Mouse (Mus musculus) midbrain, embryonic 10.5 days (tissue): ENCODE measurements around the gene Mapk12. TPM values are rescaled to one million over a fixed set of nuclear protein-coding genes. Genes with fewer than 3 reads are reported as not detected.

ENCODE experiments used
- DNase-seq: peaks from one replicate; pipeline ENCODE4 v3.0.0-alpha.2; 2017; ENCODE audit warnings: low spot score
- H3K27ac ChIP-seq: fragments of 300-500 bp; sonication (generic); replicated peaks from 2 replicates; pipeline ENCODE4 v1.5.1; 2016; ENCODE audit warnings: mild to moderate bottlenecking
- H3K27me3 ChIP-seq: fragments of 300-500 bp; sonication (generic); 2 replicates; pipeline ENCODE4 v1.6.1; 2016; ENCODE audit warnings: low read depth, mild to moderate bottlenecking; ENCODE audit not compliant: poor library complexity, severe bottlenecking
- H3K36me3 ChIP-seq: fragments of 300-500 bp; sonication (generic); 2 replicates; pipeline ENCODE4 v1.6.1; 2016; ENCODE audit warnings: mild to moderate bottlenecking, moderate library complexity
- H3K4me1 ChIP-seq: fragments of 300-500 bp; sonication (generic); 2 replicates; pipeline ENCODE4 v1.6.1; 2016
- H3K4me3 ChIP-seq: fragments of 300-500 bp; sonication (generic); 2 replicates; pipeline ENCODE4 v1.5.1; 2016; ENCODE audit warnings: mild to moderate bottlenecking, moderate library complexity
- H3K9me3 ChIP-seq: fragments of 300-500 bp; sonication (generic); replicated peaks from 2 replicates; pipeline ENCODE4 v1.6.1; 2016; ENCODE audit warnings: mild to moderate bottlenecking
- whole genome bisulfite sequencing: fragments of 180-500 bp; shearing (Covaris S2); methylation state at CpG from one replicate; pipeline ENCODE4 v1.1.7; 2016; 5-methylcytosine and 5-hydroxymethylcytosine counted together
- polyA plus RNA-seq: library from polyadenylated mRNA; unstranded; fragments of >200 nt; fragmentation: Nextera tagmentation; extraction: Ambion mirVana; gene quantifications from 2 replicates; pipeline ENCODE4 v1.2.1, GENCODE M21; 2016

Gene Mapk12
- polyA plus RNA-seq, 1 experiment from 2014 or later, result 36.7 TPM

DNA sequence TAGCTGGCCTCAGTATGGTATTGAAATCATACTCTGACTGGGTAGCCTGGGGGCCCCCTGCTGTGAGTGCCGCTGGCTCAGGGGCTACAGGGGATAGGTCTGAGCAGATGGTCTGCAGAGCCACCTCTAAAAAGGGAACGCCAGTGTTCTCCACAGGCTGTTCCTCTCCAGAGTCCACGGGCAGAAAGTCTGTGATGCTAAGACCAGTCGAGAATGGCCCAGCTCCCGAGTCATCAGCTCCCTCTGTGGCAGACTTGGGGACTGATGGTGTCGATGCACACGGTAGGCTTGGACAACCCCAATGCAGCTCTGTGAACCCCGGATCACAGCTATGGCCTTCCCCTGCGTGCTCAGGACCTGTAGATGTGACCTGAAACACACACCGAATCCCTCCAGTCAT is 36.6 kb downstream of the Mapk12 start:
- Histone ChIP-seq H3K9me3 (no peaks in the 10 kb centered on the region), H3K27me3 (no peaks in the 10 kb centered on the region), H3K27ac (no peak overlapping the region), H3K36me3 (peaks cover 100% of the 10 kb centered on the region), H3K4me1 (peaks cover 11% of the 10 kb centered on the region), H3K4me3 (no peak overlapping the region)
- no peak for DNase-seq
- 91% methylated on average over 10 of the region's 10 CpGs for WGBS

DNA sequence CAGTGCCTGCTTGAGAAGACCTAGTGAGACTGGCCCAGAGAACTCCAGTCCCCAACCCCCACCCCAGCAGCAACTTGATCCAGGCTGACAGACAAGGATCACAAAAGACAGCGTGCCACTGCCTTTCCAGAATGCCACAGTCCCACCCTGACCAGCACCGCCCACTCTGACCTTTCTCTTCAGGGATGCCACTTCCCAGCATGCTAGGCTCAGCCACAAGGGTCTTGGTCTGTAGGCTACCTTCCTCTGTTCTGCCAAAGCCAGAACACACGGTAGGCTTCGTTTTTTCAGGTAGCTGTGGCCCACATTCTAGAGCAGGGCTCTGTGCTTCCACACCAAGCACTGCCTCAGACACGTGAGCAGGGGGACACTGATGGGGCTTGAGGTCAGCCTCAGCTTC is 37.9 kb downstream of the Mapk12 start:
- H3K27me3 ChIP-seq, result no peaks in the 10 kb centered on the region
- 60% methylated on average over 5 of the region's 5 CpGs for WGBS
- no peaks in the 10 kb centered on the region for H3K9me3 ChIP-seq
- H3K27ac ChIP-seq, result 0 out of 2 replicates have a peak overlapping the region, but pooled peaks have one; percentile 28
- peaks cover 11% of the 10 kb centered on the region for H3K4me1 ChIP-seq
- H3K36me3 ChIP-seq, result peaks cover 100% of the 10 kb centered on the region
- peak; percentile 27 for DNase-seq
- H3K4me3 ChIP-seq, result no peak overlapping the region

DNA sequence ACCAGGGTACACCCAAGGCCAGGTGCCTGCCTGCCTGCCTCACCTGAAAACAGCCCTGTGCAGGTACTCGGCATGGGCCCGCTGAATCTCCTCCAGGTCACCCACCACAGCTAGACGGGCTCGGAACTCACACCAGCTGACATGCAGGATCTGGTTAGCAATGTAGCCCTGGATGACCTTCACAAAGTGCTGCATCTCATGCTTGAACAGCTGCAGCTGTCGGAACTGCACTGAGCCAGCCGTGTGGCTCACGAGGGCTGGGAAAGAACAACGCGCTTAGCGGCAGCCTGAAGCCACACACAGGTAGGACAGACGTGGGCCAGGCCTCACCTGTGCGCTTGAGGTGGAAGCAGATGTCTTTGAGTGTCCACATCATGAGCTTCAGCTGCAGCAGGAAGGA is 39.7 kb downstream of the Mapk12 start:
- no peak for DNase-seq
- Histone ChIP-seq H3K9me3 (no peaks in the 10 kb centered on the region), H3K4me3 (peak overlapping the region; percentile 9; the same call in 1 of the 2 replicates), H3K4me1 (peaks cover 11% of the 10 kb centered on the region), H3K36me3 (peaks cover 100% of the 10 kb centered on the region), H3K27me3 (no peaks in the 10 kb centered on the region), H3K27ac (no peak overlapping the region)
- WGBS, result 96% methylated on average over 12 of the region's 12 CpGs

DNA sequence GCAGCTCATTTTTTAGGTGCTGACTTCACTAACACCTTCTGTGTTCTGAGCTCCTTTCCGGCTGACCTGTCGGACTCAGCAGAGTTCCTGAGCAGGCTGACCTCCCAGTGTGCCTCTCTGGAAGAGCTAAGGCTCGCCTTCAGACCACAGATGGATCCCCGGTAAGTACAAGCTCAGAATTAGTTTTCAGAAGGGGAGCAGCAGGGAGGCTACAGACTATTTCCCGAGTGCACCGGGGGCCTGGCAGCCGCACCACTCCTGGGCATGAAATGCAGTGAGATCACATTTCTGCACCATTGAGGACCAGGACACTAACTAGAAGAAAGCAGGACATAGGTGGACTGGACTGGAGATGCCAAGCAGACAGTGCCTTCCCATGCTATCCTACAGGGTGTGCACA is 41.9 kb downstream of the Mapk12 start:
- DNase-seq, result no peak
- Histone ChIP-seq H3K27me3 (no peaks in the 10 kb centered on the region), H3K4me1 (peaks cover 11% of the 10 kb centered on the region), H3K9me3 (no peaks in the 10 kb centered on the region), H3K4me3 (no peak overlapping the region), H3K27ac (no peak overlapping the region), H3K36me3 (peaks cover 100% of the 10 kb centered on the region)
- 91% methylated on average over 7 of the region's 7 CpGs for WGBS

DNA sequence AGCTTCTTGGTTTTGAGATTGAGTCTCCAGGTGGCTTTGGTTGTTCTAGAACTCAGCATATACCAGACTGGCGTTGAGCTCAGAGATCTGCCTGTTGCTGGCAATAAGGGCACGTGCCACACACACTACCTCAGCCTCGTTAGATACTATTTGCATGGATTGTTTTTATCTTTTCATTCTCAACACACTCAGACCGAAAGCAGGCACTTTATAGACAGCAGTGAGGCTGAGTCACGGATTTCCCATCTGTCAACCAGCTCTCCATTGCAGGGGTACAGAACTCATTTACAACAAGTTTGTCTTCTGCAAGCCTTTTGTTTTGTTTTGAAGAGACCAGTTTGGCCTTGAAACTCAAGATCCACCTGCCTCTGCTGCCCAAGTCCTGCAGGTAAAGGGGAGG is 43.1 kb downstream of the Mapk12 start:
- DNase-seq, result no peak
- H3K36me3 ChIP-seq, result peaks cover 100% of the 10 kb centered on the region
- peaks cover 6% of the 10 kb centered on the region for H3K4me1 ChIP-seq
- no peak overlapping the region for H3K27ac ChIP-seq
- no peaks in the 10 kb centered on the region for H3K9me3 ChIP-seq
- no peak overlapping the region for H3K4me3 ChIP-seq
- WGBS, result 93% methylated on average over 5 of the region's 5 CpGs
- no peaks in the 10 kb centered on the region for H3K27me3 ChIP-seq

DNA sequence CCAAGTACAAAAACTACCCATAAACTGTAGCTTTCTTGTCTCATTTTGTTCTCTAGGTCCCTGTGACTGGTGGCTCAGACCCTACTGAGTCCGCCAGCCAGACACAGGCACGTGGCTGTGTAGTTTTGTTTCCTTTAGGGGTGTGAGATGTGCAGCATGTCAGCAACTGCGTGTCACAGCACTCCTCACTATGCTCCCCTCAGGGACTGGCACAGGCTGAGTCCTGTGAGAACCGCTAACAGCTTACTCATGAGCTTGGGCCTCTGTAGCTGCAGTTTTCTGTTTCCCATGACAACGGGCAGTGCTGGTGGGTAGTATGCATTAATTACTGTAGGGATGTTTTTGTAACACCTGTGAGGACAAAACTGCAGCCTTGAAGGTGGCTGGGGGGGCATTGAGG is 48.3 kb downstream of the Mapk12 start:
- Histone ChIP-seq H3K36me3 (peaks cover 54% of the 10 kb centered on the region), H3K4me1 (peaks cover 24% of the 10 kb centered on the region), H3K9me3 (no peaks in the 10 kb centered on the region), H3K4me3 (no peak overlapping the region), H3K27ac (no peak overlapping the region), H3K27me3 (no peaks in the 10 kb centered on the region)
- no peak for DNase-seq
- WGBS, result 80% methylated on average over 5 of the region's 5 CpGs

DNA sequence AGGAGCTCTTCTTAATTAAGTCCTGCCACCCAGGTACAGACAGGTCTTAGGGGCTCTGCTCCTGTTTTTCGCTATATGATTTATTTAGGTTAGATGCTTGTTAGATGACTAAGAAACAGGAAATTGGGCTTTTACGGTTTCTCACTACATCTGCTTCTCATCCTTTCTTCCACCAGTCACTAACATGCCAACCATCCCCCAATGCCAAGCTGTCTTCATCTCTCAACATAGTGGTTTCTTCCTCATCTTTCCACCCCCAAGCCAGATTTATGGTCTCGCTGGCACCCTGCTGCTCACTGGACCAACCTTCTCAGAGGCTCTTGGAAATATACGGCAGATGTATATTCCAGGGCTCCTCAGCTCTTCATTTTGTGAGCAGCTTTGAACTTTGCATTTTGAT is 49.8 kb downstream of the Mapk12 start:
- 95% methylated on average over 4 of the region's 4 CpGs for WGBS
- peaks cover 51% of the 10 kb centered on the region for H3K36me3 ChIP-seq

DNA sequence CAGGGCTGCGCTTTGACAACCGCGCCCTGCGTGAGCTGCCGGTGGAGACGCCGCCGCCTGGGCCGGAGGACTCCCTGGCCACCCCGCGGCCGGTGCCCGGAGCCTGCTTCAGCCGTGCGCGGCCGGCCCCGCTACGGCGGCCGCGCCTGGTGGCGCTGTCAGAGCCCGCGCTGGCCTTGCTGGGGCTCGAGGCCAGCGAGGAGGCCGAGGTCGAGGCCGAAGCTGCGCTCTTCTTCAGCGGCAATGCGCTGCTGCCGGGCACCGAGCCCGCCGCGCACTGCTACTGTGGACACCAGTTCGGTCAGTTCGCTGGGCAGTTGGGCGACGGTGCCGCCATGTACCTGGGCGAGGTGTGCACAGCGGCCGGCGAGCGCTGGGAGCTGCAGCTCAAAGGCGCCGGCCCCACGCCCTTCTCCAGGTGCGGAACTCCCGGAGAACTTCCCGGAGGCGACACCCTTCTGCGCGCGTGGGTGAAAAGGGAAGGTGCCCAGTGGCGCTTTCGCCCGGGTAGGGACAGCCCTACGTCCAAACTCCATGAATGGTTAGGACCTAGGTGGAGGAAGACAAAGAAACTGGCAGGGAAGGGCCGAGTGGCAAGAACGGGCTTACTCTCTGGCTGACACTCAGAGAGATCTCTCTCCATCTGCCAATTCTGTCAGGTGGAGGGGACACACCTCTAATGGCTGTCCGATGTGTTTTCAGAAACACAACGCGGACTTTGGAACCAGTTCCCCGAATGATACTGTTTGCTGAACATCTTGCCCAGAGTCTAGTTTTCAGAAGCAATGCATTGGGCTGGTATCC is 51.1 kb downstream of the Mapk12 start:
- H3K9me3 ChIP-seq, result no peaks in the 10 kb centered on the region
- WGBS, result 4% methylated on average over 68 of the region's 68 CpGs
- H3K27me3 ChIP-seq, result no peaks in the 10 kb centered on the region
- H3K27ac ChIP-seq, result peak overlapping the region; percentile 90
- H3K36me3 ChIP-seq, result peaks cover 51% of the 10 kb centered on the region
- H3K4me3 ChIP-seq, result peak overlapping the region; percentile 76
- peaks cover 24% of the 10 kb centered on the region for H3K4me1 ChIP-seq
- no peak for DNase-seq

More for the DNA sequence above, 49.8 kb downstream of the Mapk12 start:
- no peaks in the 10 kb centered on the region for H3K27me3 ChIP-seq
- DNase-seq, result no peak
- H3K4me1 ChIP-seq, result peaks cover 24% of the 10 kb centered on the region
- H3K9me3 ChIP-seq, result no peaks in the 10 kb centered on the region
- H3K4me3 ChIP-seq, result peak overlapping the region; percentile 76; the same call in 1 of the 2 replicates
- H3K27ac ChIP-seq, result no peak overlapping the region

DNA sequence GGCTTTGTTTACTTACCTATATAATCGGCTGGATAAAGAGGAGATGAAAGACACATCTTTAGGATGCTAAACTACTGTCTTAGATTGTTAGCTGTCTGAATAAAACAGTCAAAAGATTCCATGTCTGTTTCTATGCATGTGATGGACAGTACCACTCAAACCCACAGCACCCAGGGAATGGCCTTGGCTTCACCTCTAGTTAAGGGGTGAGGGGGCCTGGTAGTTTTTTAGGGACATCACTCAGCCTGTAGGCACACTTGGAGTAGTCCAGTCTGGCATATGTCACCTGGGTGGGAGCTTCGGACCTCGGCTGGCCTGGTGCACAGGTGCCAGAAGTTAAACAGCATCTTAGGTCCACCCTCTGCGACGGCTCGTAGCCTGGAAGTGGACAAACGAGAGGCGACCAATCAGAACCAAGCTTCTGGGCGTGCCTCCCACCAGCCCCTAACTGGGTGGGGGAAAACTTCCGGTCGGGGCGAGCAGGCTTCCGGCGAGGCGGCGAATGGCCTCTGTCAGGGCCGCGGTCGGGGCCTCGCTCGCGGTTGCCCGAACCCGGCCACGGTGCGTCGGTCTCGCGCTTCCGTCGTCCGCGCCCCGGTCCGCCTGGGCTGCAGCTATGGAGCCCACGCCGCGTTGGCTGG is 51.8 kb downstream of the Mapk12 start, which contains the start of gene Selenoo:
Selenoo (plus strand) TSS at position 478 of the 641 bp plus-strand sequence.
- 2% methylated on average over 38 of the region's 38 CpGs for WGBS
- H3K9me3 ChIP-seq, result no peaks in the 10 kb centered on the region
- H3K4me1 ChIP-seq, result peaks cover 24% of the 10 kb centered on the region
- peak within 1 kb of the TSS; percentile 76 for H3K4me3 ChIP-seq
- peak; percentile 91 for DNase-seq
- H3K36me3 ChIP-seq, result peaks cover 51% of the 10 kb centered on the region
- H3K27ac ChIP-seq, result peak within 1 kb of the TSS; percentile 90
- no peaks in the 10 kb centered on the region for H3K27me3 ChIP-seq

DNA sequence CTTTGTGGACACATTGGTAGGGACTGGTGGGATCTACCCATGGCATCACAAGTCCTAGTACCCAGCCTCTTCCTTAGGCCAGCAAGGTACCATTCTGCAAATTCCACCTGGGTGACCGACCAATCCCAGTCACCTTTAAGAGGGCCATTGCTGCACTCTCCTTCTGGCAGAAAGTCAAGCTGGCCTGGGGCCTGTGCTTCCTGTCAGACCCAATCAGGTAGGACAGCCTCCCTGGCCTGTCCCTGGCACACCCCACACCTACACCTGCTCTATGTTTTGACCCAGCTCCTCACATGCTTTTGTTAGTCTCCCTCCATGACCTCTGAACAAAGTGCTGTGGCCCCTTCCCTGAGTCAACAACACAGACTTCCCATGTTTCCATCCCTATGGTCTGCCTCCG is 55.7 kb downstream of the Mapk12 start:
- WGBS, result 87% methylated on average over 2 of the region's 2 CpGs
- no peak for DNase-seq
- Histone ChIP-seq H3K36me3 (peaks cover 65% of the 10 kb centered on the region), H3K4me3 (no peak overlapping the region), H3K27ac (no peak overlapping the region), H3K9me3 (no peaks in the 10 kb centered on the region), H3K27me3 (no peaks in the 10 kb centered on the region), H3K4me1 (peaks cover 15% of the 10 kb centered on the region)

DNA sequence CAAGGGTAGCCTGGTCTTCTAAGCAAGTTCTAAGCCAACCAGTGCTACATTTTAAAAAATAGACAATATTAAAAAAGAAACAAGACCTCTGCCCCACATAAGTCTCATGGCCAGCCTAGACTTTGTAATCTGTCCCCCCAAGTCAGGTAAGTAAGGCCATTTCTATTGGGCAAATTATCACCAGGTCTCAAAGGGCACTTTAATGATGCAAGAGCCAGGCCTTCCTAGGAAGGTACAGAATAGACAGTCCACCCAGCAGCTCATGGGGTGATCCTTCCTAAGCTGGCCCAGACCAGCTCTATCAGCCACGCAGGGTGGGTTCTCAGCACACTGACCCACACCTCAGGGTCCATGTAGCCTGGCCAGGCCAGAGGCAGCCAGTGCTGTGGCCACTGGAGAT is 56.6 kb downstream of the Mapk12 start:
- WGBS, result 100% methylated on average over 1 of the region's 1 CpGs
- Histone ChIP-seq H3K27ac (no peak overlapping the region), H3K36me3 (peaks cover 72% of the 10 kb centered on the region), H3K27me3 (no peaks in the 10 kb centered on the region), H3K4me1 (peaks cover 10% of the 10 kb centered on the region), H3K4me3 (0 out of 2 replicates have a peak overlapping the region, but pooled peaks have one; percentile 4), H3K9me3 (no peaks in the 10 kb centered on the region)
- DNase-seq, result no peak
